Mouse (Mus musculus) cerebellum, adult (tissue): ENCODE results near the gene Trpt1.

ENCODE experiments used
- ATAC-seq: cut with Nextera tagmentation; 2 replicates; pipeline ENCODE4 v1.9.2; 2017; ENCODE audit warnings: mild to moderate bottlenecking, moderate library complexity, mixed read lengths; ENCODE audit not compliant: insufficient number of reproducible peaks, low FRiP score, low TSS enrichment

The Trpt1 gene

DNA sequence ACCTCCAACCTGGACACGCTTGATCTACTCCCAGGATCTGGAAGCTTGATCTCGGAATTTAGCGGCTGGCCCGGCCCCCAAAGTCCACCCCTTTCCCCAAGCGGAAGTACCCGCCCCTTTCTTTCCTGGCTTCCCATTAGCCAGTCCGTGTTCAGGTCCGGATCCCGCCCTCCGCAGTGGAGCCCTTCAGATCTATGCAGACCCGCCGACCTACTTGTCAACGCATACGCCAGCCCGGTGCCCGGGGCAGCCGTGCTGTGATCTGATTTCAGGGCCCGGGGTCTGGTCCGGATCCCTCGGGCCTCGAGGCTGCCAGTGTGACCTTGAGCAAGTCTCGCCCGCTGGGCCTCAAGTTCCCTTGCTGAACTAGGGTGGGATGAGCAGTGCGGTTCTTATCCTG is at the start of gene Trpt1, which contains the start of gene Nudt22:
Trpt1 (plus strand) TSS at position 126 of the 400 bp plus-strand sequence.
Nudt22 (minus strand) TSS at position 112 of the 400 bp plus-strand sequence.
- peak; percentile 64 for ATAC-seq

DNA sequence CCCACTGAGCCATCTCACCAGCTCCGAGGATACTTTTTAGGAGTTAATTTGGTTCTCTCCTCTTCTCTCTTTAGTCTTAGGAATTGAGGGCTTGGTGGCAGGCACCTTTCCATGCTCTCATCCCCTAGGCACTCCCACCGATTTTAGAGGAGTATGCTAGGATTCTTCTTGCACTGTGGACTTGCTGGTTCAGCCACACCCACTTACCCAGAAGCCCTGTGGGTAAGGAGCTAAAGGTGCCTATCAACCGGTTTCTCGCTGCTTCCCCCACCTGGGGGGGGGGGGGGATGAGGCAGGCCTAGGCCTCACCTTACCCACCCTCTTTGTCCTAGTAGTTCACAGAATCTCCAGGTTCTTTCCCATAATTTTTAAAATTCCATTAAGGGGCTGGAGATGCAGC is 48.2 kb upstream of the Trpt1 start:
- no peak for ATAC-seq

DNA sequence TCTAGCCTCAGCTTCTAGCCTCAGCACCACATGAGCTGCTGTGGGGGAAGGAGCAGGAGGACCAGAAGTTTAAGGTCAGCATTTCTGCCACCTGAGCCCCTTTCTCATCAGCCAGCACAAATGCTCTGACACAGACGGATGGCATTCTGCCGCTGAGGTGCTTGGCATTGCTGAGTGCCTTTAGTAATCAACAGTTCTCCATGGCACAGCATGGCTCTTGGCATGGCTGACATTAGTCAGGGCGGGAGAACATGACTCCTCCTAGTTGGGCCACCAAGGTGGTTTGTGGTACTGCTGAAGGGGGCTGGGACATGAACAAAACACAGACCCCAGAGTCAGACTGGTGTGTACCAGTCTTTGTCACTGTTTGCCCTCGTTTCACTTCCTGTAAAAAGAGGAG is 47.7 kb upstream of the Trpt1 start:
- ATAC-seq = no peak

DNA sequence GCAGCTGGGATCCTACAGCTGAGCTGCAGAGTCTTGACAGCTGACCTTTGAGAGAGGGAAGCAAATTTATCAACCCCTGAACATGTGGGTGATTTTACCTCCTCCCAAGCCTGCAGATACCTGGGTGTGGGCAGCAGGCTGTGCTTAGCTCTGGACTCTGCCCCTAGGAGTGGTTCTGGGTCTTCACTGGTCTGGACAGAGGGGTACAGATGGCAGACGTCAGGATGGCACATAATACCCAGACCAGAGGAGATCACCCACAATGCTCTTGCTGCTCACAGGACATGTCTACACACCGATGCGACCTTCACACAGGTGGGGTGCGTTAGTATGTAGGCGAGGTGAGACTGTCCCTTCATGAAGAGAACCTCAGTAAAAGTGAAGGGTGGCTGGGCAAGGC is 46.4 kb upstream of the Trpt1 start:
- no peak for ATAC-seq

DNA sequence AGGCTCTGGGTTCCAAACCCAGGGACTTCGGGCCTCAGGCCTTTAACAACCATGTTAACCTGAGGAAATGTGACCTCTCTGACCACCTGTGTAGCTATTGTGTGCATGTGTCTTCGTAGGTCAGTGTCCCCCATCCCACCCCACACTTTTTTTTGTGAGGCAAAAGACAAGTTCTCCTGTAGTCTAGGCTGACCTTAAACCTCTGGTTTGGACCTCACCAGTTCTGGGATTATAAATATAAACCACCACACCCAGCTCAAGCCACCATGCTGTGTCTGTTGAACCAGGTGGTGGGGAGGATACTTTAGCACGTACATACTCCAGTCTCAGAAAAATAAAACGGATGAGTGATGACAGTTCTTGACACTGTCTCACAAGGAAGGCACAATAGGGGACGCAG is 46.0 kb upstream of the Trpt1 start:
- no peak for ATAC-seq

DNA sequence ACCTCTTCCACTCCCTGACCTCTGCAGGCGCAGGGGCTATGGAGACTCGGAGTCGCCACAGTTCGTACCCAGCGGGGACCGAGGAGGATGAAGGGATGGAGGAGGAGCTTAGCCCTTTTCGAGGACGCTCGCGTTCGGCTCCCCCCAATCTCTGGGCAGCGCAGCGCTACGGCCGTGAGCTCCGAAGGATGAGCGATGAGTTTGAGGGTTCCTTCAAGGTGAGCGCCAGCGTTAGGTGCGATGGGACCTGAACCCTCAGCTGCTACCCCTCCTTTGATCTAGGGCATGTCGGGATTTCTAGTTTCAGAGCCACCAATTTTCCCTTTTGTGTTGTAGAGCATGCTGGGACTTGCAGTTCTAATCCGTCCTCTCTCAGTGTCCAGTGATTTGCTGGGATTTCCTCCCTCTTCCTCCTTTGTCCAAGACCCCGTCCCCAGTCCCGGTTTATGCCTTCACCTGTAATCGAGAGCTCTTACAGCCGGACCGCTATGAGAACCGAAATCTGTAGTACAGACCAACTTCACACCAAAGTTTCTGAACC is 45.2 kb upstream of the Trpt1 start:
- ATAC-seq = peak; percentile 16; the same call in 1 of the 2 replicates

DNA sequence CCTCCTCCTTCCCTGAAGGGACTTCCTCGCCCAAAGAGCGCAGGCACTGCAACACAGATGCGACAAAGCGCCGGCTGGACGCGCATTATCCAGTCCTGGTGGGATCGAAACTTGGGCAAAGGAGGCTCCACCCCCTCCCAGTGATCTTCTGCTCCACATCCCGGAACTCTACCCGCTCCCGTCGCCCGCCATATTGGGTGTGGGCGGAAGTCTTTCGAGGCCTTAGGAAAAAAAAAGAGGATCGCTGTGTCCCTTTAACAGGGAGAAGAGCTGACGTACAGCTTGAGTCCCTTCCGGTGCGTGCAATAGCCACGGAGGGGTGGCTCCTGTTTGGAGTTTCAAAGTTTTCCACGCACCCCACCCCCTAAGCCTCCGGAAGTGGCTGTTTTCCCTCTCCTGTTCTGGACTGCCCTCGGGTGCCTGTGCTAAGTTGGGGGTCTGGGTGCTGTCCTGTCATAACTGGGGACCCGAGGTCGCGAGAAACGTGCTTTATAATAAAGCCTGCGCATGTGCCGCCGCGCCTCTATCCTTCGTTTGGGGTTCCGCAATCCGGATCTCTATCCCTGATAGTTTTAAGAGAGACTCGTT is 44.5 kb upstream of the Trpt1 start:
- ATAC-seq = peak; percentile 77

DNA sequence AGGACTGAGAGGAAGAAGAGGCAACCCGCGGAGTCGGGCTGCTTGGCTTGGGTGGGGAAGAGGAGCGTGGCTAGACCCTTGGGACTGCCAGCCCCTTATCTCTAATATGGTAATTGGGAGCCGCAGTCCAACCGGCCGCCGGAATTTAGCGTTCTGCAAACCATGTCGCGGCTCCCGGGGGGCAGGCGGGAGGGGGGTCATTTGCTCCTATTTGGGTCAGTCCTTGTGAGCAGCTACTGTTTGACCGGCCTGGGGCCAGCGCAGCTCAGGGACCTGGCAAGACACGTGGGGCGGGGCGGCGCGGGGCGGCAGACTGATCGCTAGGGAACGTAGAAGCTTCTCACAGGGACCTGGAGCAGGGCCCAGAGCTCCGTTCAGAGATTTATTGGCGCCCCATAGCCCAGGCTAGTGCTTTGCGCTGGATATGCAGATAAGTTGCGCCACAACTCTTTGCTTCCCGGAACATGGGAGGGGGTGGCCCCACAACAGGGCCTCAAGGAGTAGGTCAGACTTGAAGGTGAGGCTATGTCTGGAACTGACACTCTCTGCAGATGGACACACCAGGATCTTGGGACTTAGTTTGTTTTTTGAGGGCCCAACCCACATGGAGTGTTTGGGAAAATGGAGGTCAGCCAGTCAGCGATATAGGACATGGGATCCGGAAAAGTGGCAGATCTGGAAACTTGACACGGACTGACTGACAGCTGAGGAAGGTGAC is 43.8 kb upstream of the Trpt1 start:
- ATAC-seq = 0 out of 2 replicates have a peak, but pooled peaks have one; percentile 19

DNA sequence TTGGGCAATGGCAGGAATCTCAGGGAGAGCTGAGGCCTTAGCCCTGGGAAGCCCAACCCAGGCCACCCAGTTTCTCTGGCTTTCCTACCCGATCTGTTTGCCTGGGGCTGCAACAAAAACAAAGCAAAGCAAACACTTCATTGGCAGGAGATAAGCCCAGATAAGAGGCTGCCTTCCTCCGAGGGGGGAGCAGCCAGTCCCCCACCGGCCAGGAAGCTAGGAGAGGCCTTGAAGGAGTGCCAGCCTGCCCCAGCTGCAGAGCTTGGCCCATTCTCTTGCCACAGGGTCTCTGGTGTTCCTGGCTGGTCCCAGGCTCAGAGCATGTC is 43.3 kb upstream of the Trpt1 start:
- no peak for ATAC-seq

DNA sequence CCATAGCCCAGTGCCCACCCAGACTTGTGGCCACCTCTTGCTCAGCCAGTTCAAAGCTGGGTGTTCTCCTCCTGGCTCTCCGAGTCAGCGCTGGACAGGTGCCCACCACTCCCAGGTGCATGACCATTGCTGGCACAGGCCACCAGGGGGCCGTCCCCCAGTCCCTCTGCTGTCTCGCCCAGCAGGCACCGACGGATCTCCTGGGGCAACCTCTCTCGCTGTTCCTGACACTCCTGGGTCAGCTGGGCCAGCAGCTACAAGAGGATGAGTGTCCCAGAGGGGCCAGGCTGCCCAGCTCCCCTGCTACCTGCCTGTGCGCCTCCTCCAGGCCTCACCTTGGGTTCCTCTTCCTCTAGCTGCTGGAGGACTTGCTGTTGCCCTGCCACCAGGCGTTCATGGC is 41.9 kb upstream of the Trpt1 start:
- no peak for ATAC-seq

DNA sequence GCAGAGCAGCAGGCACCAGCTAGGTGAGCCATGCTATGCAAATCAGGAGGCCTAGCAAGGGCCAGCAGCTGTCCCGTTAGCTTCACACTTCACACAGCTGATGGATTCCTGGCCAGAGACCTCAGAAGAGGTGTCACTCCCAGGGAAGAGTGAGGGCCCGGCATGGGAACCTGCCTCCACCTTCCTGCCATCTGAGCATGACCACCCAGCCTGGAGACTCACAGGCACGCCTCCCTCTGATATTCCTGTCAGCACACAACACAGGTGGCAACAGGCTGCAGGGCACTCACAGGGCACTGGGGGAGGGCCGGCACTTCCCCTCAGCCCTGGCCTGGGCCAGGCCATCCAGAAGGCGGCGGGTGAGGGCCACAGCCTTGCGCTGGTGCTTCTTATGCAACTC is 40.5 kb upstream of the Trpt1 start:
- no peak for ATAC-seq

DNA sequence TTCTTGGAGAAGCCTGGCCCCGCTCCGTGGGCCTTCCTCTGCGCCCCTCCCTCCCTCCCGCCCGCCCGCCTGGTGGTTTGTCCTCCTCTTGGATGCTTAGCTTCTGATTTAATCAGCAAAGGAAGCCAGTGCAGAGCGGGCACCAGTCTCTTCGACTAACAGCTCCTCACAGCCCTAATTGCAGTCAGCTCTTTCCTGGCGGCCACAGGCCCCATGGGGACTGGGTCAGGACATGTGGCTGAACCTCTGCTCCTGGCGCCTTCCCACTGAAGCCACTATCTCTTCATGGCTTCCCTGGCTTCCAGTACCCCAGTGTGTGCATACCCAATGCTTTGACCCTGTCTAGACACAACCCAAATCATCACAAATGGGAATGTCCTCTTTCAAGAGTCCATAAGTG is 39.5 kb upstream of the Trpt1 start:
- ATAC-seq = no peak

DNA sequence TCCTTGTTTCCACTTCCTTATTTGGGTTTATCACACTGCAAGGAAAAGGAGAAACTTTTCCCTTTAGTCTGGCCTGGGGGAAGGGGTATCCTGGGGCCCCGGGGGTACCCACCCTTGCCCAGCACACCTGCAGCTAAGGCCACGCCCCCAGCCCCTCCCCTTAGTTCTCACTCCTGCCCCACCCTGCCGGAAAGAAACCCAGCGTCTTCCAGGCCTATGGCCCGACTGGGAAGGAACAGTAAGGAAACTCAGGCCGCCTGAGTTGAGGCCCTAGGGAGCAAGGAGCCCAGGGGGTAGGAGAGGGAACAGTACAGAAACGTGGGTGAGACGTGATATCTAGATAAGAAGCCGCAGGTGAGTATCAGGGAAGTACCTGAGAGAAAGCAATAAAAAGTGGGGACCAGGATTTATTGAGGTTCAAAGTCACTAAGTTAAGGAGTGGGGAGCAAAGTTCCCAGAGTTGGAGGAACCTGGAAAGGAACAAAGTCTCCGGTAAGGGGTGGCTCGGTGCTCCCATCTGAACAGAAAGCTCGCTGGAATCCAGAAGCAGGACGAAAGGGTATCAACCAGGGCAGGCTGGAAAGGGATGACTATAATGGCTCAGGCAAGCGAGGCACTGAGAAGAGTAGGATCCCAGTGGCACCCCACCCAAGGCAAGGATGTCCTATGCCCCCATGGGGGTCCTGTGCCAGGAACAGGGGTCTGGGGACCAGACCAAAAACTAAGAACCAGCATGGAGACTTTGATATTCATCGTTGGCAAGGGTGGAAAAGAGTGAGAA is 27.2 kb upstream of the Trpt1 start:
- no peak for ATAC-seq

DNA sequence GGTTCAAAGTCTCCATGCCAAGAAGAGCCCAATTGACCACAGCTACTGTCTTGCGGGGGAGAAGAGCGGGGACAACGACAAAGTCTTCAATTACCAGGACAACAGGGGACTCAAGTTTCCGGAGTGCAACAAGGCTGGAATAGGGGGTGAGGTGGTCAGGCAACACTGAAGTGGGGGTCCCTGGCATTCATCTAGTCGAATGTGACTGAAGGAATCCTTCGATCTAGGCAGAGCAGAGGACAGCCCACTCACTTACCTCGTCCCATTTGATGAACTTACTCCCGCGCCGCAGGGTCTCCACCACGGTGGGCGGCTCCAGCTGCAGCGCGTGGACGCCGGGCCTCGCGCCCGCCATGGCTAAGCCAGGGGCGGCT is 26.7 kb upstream of the Trpt1 start:
- ATAC-seq = no peak

DNA sequence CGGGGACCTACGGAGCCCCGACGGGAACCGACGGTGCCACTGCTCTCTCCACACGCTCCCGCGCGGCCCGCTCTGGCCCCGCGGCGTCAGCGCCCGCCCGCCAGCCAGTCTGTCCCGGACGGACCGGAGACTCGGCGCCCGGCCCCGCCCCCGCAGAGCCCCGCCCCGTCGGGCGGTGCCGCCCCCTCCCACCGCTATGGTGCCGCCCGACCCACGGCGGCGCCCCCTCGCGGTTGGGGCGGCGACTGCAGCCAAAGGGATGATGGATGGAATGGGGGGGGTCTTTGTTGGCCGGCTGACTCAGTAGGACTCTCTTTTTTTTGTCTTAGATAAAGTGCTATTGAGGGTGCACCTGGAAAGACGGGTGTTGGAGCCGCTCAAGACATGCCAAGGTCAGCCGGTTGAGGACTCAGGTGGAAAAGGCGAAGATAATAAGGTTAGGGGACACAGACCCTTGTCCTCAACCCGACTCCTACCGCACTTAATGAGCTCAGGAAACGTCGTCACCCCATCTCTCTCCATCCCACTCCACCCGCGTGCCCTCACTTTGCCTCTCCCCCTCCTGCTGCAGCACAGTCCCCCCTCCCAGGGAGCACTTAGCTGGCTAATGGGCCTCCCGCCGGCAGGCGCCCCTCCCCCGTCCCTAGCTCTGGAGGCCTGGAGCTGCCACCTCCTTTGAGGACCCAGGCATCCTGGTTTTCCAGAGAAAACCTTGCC is 26.1 kb upstream of the Trpt1 start:
- no peak for ATAC-seq

DNA sequence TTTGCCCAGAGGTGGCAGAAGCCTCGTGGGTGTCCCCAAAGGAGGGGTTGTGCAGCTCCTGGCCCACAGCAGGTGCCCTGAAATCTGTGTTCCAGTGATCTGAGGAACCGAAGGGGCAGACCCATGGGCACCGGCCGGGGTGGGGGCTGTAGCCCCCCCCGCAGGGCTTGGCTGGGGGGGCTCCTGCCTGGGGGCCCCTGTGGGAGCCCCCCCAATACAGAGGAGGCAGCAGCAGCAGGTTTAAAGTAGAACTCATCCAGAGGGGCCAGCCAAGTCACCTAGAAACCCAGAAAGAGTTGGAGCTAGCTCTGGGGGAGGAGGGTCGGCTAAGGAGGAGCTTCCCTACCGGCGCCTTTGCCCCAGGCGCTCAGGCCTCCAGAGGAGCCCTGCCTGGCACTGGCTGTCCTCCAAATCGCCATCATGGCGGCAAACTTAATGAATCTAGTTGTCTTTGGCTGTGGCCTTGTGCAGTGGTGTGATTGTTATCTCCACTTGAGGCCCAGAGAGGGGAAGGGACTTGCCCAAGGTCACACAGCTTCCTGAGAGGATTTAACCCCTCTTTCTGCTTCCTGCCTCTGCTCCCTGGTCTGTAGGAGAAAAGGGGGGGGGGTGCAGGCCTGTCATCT is 25.4 kb upstream of the Trpt1 start:
- no peak for ATAC-seq

DNA sequence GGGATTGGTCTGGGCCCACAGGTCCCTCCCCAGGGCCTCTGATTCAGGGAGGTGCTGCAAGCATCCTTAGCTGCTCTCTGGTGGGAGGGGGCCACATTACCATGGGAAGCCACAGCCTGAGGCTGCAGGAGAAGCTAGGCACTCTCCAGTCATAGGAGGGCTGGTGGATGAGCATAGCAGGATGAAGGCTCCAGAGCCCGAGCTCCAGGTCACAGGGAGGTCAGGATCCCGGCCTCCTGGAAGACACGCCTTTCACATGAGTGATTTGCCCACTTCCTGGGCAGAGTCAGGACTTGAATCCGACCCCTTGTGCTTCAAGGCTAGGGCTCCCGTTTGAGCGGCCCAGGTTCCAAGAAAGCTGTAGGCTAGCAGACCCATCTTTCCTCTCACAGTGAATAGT is 24.3 kb upstream of the Trpt1 start:
- no peak for ATAC-seq

DNA sequence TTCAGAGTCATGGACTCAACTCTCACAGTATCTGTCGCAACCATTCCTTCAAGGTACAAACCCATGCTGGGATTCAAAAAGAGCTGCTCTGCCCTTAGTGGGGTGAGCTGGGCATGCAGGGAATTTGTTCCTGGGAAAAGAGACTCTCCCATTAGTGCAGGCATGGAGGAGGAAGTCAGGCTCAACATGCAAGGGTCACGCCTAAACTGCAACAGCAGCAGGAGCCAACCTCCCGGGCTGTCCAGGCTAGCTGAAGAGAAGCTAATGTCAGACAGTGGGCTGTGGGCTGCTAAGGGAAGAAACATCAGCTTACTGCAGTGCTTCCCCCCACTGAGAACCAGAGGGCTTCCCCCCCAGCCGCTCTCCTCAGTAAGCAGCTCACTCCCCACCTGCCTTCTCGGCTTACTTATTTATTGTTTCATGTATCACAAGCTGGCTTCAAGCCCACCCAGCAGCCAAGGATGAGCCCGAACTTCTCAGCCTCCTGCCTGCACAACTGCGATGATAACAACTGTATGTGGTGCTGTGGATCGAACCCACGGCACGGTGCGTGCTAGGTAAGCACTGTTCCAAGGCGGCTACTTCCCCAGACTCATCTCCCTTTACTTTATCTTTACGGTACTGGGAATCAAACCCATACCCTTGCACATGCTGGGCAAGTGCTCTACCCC is 23.5 kb upstream of the Trpt1 start:
- ATAC-seq = no peak

DNA sequence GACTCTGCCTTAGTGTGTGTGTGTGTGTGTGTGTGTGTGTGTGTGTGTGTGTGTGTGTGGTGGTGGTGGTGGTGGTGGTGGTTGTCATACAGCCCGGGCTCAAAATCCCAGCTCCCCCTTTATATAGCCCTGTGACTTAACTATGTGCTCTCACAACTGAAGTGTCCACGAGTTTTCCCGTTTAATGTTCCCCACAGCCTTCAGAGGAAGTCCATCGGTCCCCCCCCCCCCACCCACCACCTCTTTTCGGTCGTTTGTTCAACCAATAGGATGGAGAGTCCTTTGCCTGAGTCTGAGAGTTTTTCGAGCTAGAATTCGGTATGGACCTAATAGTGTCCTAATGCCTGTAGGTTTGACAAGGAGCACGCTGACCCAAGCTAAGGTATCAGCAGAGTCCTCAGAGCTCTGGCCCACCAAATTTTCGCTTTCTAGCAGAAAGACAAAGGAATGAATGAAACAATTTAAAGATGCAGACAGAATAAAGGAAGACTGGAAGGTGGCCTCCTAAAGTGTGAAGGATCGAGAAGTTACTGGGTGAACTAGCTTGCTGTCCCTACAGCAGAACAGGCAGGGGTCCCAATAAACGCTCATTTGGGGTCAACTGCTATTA is 22.2 kb upstream of the Trpt1 start:
- no peak for ATAC-seq
